Mouse (Mus musculus) hindbrain, embryonic 12.5 days (tissue): ENCODE results near the gene Nhej1. TPM values are rescaled to one million over a fixed set of nuclear protein-coding genes. Genes with fewer than 3 reads are reported as not detected.
A peak's percentile ranks its signal among the peaks of the same experiment; 100 is the strongest.

Experiments
- ATAC-seq: fragments of 200-750 bp; cut with Nextera tagmentation; 2 replicates; pipeline ENCODE4 v1.8.0; 2017; ENCODE audit warnings: moderate TSS enrichment; ENCODE audit not compliant: low FRiP score
- H3K27ac ChIP-seq: fragments of 300-500 bp; sonication (generic); 2 replicates; pipeline ENCODE4 v1.5.1; 2016; ENCODE audit warnings: mild to moderate bottlenecking
- H3K27me3 ChIP-seq: fragments of 300-500 bp; sonication (generic); 2 replicates; pipeline ENCODE4 v1.6.1; 2016; ENCODE audit warnings: mild to moderate bottlenecking
- H3K36me3 ChIP-seq: fragments of 300-500 bp; sonication (generic); 2 replicates; pipeline ENCODE4 v1.6.1; 2016; ENCODE audit warnings: mild to moderate bottlenecking
- H3K4me1 ChIP-seq: fragments of 300-500 bp; sonication (generic); 2 replicates; pipeline ENCODE4 v1.6.1; 2016
- H3K4me2 ChIP-seq: fragments of 300-500 bp; sonication (generic); replicated peaks from 2 replicates; pipeline ENCODE4 v1.6.1; 2016; ENCODE audit warnings: mild to moderate bottlenecking
- H3K4me3 ChIP-seq: fragments of 300-500 bp; sonication (generic); 2 replicates; pipeline ENCODE4 v1.5.1; 2016; ENCODE audit warnings: mild to moderate bottlenecking
- H3K9ac ChIP-seq: fragments of 300-500 bp; sonication (generic); 2 replicates; pipeline ENCODE4 v1.6.1; 2016; ENCODE audit warnings: mild to moderate bottlenecking, moderate library complexity
- H3K9me3 ChIP-seq: fragments of 300-500 bp; sonication (generic); replicated peaks from 2 replicates; pipeline ENCODE4 v1.6.1; 2016; ENCODE audit warnings: mild to moderate bottlenecking
- WGBS: fragments of 180-500 bp; shearing (Covaris S2); methylation state at CpG from one replicate; pipeline ENCODE4 v1.1.7; 2016; 5-methylcytosine and 5-hydroxymethylcytosine counted together
- polyA plus RNA-seq: library from polyadenylated mRNA; unstranded; fragments of >200 nt; fragmentation: Nextera tagmentation; extraction: Ambion mirVana; gene quantifications from 2 replicates; pipeline ENCODE4 v1.2.1, GENCODE M21; 2016

Nhej1 gene
- polyA plus RNA-seq, 1 experiment from 2014 or later = 12.8 TPM

GRCm38 (mm10) chr1:74962853-74963227, 162.2 kb downstream of the Nhej1 start:
- Histone ChIP-seq H3K9ac (no peak overlapping the region), H3K4me1 (peaks cover 6% of the 10 kb centered on the region; the same call in 1 of the 2 replicates), H3K4me3 (no peak overlapping the region), H3K9me3 (no peaks in the 10 kb centered on the region), H3K27ac (no peak overlapping the region), H3K27me3 (peaks cover 13% of the 10 kb centered on the region; the same call in 1 of the 2 replicates), H3K36me3 (no peaks in the 10 kb centered on the region), H3K4me2 (no peak overlapping the region)
- ATAC-seq = no peak
- 87% methylated on average over 5 of the region's 5 CpGs for WGBS

DNA sequence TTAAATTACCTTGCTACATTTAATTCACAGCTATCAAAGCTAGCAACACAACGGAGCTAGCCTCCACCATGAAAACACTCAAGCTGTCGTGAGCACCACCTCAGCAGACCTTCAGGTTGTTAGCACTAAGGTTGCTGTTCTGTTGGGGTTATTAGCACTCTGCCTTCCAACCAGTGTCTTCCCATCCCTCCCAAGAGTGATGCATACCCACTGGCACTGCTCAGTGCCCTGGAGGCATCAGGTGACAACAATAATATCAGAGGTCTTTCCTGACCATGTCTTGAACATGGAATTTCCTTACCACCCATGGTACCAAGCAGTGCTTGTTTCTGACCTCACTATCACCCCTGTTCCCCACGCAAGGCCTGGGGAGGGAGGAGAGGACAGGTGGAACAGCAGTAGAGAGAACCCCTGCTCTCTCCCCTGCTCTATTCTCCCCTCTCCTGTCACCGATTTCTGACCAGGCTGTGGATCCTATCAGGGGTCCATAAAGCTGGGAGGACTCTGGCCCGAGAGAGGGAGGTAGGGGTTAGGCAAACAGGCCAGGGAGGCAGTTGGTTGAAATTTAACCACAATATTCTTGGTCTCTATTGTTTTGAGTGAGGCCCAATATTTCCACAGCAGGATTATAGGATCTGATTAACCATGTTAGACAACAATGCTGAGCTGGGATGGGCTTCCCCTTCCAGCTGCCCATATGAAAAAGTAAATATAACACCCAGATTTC, 162.7 kb downstream of the Nhej1 start:
- peaks cover 6% of the 10 kb centered on the region; the same call in 1 of the 2 replicates for H3K4me1 ChIP-seq
- H3K4me3 ChIP-seq = no peak overlapping the region
- no peak overlapping the region for H3K4me2 ChIP-seq
- H3K36me3 ChIP-seq = no peaks in the 10 kb centered on the region
- H3K27me3 ChIP-seq = peaks cover 16% of the 10 kb centered on the region; the same call in 1 of the 2 replicates
- ATAC-seq = no peak
- WGBS = 76% methylated on average over 5 of the region's 5 CpGs
- H3K9ac ChIP-seq = no peak overlapping the region
- no peak overlapping the region for H3K27ac ChIP-seq
- H3K9me3 ChIP-seq = no peaks in the 10 kb centered on the region

DNA sequence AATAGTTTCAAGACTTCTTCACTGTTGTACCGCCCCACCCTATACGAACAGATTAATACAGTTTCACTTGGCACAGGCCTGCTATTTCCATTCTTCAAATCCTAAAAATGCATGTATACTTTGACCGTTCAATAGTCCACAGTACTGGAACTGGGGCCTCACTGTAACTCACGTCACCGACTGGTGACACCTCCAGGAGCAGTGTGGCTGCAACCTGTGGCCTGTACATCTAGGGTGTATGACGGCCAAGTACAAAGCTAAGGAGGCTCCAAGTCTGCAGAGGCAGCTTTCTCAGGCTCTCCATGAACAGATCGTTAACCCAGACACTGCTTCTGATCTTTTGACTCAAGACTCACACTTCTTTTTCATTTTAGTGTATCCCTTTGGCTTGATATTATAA, 163.3 kb downstream of the Nhej1 start:
- no peak overlapping the region for H3K9ac ChIP-seq
- H3K4me1 ChIP-seq = peaks cover 6% of the 10 kb centered on the region; the same call in 1 of the 2 replicates
- H3K36me3 ChIP-seq = no peaks in the 10 kb centered on the region
- no peak overlapping the region for H3K4me2 ChIP-seq
- no peak overlapping the region for H3K4me3 ChIP-seq
- ATAC-seq = no peak
- WGBS = 93% methylated on average over 7 of the region's 7 CpGs
- H3K27me3 ChIP-seq = peaks cover 21% of the 10 kb centered on the region
- H3K9me3 ChIP-seq = no peaks in the 10 kb centered on the region
- no peak overlapping the region for H3K27ac ChIP-seq

GRCm38 (mm10) chr1:74960059-74960458, 164.9 kb downstream of the Nhej1 start:
- Histone ChIP-seq H3K4me3 (no peak overlapping the region), H3K9ac (no peak overlapping the region), H3K4me2 (no peak overlapping the region), H3K9me3 (no peaks in the 10 kb centered on the region), H3K27ac (no peak overlapping the region), H3K27me3 (peaks cover 31% of the 10 kb centered on the region), H3K4me1 (peaks cover 6% of the 10 kb centered on the region; the same call in 1 of the 2 replicates), H3K36me3 (no peaks in the 10 kb centered on the region)
- WGBS = 98% methylated on average over 7 of the region's 7 CpGs
- no peak for ATAC-seq

DNA sequence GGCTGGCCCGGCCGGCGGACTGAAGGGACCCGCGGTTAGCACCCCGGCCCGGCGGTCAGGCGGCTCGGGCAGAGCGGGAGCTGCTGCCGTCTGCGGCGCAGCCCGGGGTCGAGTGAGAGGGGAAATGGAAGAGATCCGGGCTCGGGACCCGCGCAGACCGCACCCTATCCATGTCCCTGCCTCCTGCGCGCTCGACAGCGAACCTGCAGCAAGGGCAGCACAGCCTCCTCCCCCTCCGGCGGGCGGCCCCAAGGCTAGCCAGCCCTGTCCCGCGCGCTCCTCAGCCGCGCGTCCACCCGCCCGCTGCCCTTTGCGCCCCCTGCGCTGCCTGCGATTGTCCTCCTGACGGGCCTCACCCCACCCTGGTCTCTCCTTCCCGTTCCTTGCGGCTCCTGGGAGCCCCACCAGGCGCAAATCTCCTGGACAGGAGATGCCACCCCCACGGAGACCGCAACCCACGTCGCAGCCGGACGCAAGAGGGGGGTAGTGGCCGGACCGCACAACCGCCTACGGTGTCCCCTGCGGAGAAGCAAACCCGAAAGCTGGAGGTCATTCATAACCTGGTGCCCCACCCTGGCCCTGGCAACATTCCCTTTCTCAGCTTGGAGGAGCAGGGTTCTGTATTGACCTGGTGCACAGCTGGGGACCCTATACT, 173.3 kb downstream of the Nhej1 start, which contains the start of gene Ihh:
Ihh (minus strand) TSS at position 117 of the 655 bp plus-strand sequence.
- peak within 1 kb of the TSS; percentile 37 for H3K4me3 ChIP-seq
- 3% methylated on average over 34 of the region's 55 CpGs for WGBS
- peak within 1 kb of the TSS; percentile 58 for H3K4me2 ChIP-seq
- H3K9ac ChIP-seq = peak within 1 kb of the TSS; percentile 43
- no peak within 1 kb of the TSS for H3K27ac ChIP-seq
- H3K27me3 ChIP-seq = peaks cover 96% of the 10 kb centered on the region
- no peaks in the 10 kb centered on the region for H3K9me3 ChIP-seq
- no peaks in the 10 kb centered on the region for H3K36me3 ChIP-seq
- no peak for ATAC-seq
- peaks cover 32% of the 10 kb centered on the region for H3K4me1 ChIP-seq

DNA sequence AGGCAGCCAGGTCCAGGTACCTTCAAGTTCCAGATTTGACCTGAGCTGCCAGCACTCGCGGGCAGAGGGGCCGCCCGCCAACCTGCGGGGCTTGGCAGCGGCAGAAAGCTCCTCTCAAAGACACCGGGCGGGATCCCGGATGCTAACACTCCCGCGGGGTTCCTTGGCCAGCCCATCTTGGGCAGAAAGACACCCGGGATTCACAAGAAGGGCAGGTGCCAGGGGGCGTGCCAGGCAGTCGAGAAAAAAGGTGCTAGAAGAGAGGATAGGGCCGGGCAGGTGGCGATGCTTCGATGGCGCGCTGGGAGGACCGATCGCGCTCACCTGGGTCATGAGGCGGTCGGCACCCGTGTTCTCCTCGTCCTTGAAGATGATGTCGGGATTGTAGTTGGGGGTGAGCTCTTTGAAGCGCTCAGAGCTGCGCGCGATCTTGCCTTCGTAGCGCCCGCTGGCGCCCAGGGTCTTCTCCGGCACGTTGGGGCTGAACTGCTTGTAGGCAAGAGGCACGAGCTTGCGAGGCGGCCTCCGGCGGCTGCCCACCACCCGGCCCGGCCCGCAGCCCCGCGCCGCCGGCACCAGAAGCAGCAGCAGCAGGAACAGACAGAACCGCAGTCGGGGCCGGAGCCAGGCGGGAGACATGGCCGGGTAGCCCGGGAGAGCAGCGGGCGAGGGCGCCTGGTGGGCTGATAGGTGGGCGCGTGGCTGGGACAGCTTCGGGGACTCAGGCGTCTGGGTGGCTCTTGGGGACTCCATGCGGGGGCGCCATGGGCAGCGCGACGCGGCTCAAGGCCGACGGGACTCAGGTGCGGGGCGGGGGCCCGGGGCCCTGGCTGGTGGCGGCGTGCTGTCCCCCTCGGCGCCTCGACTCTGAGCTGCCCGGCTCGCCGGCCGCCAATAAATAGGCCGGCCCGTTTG, 174.2 kb downstream of the Nhej1 start:
- no peak overlapping the region for H3K27ac ChIP-seq
- H3K36me3 ChIP-seq = no peaks in the 10 kb centered on the region
- peak overlapping the region; percentile 37 for H3K4me3 ChIP-seq
- peak overlapping the region; percentile 43 for H3K9ac ChIP-seq
- peaks cover 98% of the 10 kb centered on the region for H3K27me3 ChIP-seq
- no peaks in the 10 kb centered on the region for H3K9me3 ChIP-seq
- no peak for ATAC-seq
- WGBS = 1% methylated on average over 77 of the region's 84 CpGs
- H3K4me2 ChIP-seq = peak overlapping the region; percentile 58
- H3K4me1 ChIP-seq = peaks cover 32% of the 10 kb centered on the region

DNA sequence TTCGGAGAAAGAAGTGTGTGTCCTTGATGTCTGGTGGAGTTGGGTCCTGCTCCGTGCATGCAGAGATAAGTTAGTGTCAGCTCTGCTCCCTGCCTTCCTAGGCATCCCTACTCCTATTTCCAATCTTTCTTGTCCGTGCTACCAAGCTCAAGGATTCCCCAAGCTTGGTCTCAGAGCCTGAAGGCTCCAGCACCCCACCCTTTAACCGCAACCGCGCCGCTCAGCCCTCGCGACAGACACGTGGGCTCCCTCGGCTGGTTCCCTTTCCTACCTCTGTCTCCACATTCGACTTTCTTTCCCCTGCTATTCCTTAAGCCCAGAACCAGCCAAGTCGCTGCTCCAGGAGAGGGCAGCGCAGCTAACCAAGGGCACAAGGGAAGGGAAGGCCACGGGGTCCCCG, 174.9 kb downstream of the Nhej1 start:
- no peaks in the 10 kb centered on the region for H3K36me3 ChIP-seq

DNA sequence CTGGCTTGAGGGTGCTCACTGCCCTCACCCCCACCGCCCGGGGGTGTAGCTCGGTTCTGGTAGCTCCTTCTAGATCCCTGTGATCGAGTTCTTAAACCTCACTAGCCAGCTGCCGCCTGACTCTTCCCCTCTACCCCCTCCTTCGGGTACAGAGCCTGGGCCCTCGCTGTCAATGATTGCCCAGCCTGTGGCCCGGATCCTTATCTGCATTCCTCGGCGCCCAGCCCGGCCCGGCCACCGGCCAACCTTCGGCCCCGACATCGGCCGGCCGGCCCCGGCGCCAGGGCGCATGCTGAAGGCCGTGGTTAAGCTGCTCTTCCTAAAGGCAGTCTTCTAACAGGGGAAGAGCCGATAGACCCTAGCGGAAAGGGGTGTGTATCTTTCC, 175.3 kb downstream of the Nhej1 start:
- Histone ChIP-seq H3K9me3 (no peaks in the 10 kb centered on the region), H3K4me1 (peaks cover 32% of the 10 kb centered on the region), H3K27me3 (peaks cover 100% of the 10 kb centered on the region), H3K36me3 (no peaks in the 10 kb centered on the region), H3K27ac (no peak overlapping the region), H3K4me2 (no peak overlapping the region), H3K9ac (no peak overlapping the region), H3K4me3 (no peak overlapping the region)
- ATAC-seq = 0 out of 2 replicates have a peak, but pooled peaks have one; percentile 18
- 4% methylated on average over 24 of the region's 24 CpGs for WGBS

More for the DNA sequence above, 174.9 kb downstream of the Nhej1 start:
- 2% methylated on average over 16 of the region's 16 CpGs for WGBS
- Histone ChIP-seq H3K4me2 (peak overlapping the region; percentile 58; the same call in 1 of the 2 replicates), H3K4me3 (peak overlapping the region; percentile 37; the same call in 1 of the 2 replicates), H3K27me3 (peaks cover 100% of the 10 kb centered on the region), H3K4me1 (peaks cover 32% of the 10 kb centered on the region), H3K27ac (no peak overlapping the region), H3K9ac (no peak overlapping the region), H3K9me3 (no peaks in the 10 kb centered on the region)
- ATAC-seq = no peak

GRCm38 (mm10) chr1:74948784-74949665, 176.0 kb downstream of the Nhej1 start:
- 4% methylated on average over 20 of the region's 20 CpGs for WGBS
- Histone ChIP-seq H3K4me1 (peaks cover 32% of the 10 kb centered on the region), H3K4me2 (0 out of 2 replicates have a peak overlapping the region, but pooled peaks have one; percentile 52), H3K36me3 (no peaks in the 10 kb centered on the region), H3K27me3 (peaks cover 94% of the 10 kb centered on the region), H3K9me3 (no peaks in the 10 kb centered on the region), H3K27ac (no peak overlapping the region), H3K9ac (no peak overlapping the region), H3K4me3 (no peak overlapping the region)
- ATAC-seq = peak; percentile 58

GRCm38 (mm10) chr1:74947986-74948670, 176.9 kb downstream of the Nhej1 start:
- H3K4me1 ChIP-seq = peaks cover 32% of the 10 kb centered on the region
- peaks cover 86% of the 10 kb centered on the region for H3K27me3 ChIP-seq
- peak overlapping the region; percentile 33 for H3K4me3 ChIP-seq
- H3K27ac ChIP-seq = no peak overlapping the region
- no peak for ATAC-seq
- H3K4me2 ChIP-seq = peak overlapping the region; percentile 52
- H3K36me3 ChIP-seq = no peaks in the 10 kb centered on the region
- WGBS = 2% methylated on average over 40 of the region's 41 CpGs
- peak overlapping the region; percentile 56; the same call in 1 of the 2 replicates for H3K9ac ChIP-seq
- no peaks in the 10 kb centered on the region for H3K9me3 ChIP-seq
